Mouse (Mus musculus): ENCODE measurements around the gene Fam234b. TPM values are rescaled to one million over a fixed set of nuclear protein-coding genes. Genes with fewer than 3 reads are reported as not detected.

The Fam234b gene
- polyA plus RNA-seq (2014; fragmentation: Nextera tagmentation; extraction: Ambion mirVana): 32.5 and 34.2 TPM in 2 replicates

DNA sequence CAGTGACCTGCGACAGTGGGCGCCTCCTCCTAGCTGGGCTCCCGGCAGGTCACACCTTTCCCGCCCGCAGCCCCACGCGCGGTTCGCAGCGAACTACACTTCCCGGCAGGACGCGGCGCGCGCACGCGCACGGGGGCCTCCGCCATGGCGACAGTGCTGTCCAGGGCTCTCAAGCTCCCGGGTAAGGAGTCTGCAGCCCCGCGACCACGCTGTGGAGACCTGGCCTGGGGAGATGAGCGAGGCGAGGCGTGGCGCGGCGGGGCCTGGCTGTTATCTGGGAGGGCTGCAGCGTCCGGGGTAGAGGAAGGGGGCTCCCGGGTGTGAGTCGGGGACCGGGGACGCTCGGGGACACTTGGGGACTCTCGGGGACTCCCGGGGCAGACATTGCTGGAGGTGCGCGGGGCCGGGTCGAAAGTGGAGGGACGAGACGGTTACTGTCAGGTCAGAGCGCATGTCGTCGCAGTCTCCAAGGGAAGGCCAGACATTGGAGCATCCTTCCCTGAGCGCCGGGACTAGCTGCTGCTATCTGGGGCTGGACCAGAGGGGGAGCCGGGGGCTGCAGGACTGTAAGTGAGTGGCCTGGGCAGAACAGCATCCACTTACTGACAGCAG lies at the start of gene Fam234b, which contains the start of gene Hebp1:
Gene Fam234b, plus strand, starts transcription at position 57 of the 612 bp plus-strand sequence.
Gene Hebp1, minus strand, starts transcription at position 102 of the 612 bp plus-strand sequence.
- under 1% methylated on average over 52 of the region's 52 CpGs for WGBS
- ATAC-seq (ENCODE audit: low FRiP score) (peak; percentile 92), DNase-seq (ENCODE audit: low spot score) (peak; percentile 86)
- H3K27ac ChIP-seq (ENCODE audit: low read depth, low read length): peak within 1 kb of the TSS; percentile 79
- H3K4me1 ChIP-seq (replicated peaks; ENCODE audit: control insufficient read depth, insufficient read depth, low read length): no peaks in the 10 kb centered on the region
- peak within 1 kb of the TSS; percentile 91 for H3K4me2 ChIP-seq (replicated peaks; ENCODE audit: low read depth, low read length)
- H3K9me3 ChIP-seq (ENCODE audit: control insufficient read depth, low read length): no peaks in the 10 kb centered on the region
- peak within 1 kb of the TSS; percentile 79 for H3K4me3 ChIP-seq (ENCODE audit: low read depth, low read length)
- H3K27me3 ChIP-seq (ENCODE audit: control insufficient read depth, insufficient read depth, low read length): no peaks in the 10 kb centered on the region
- H3K9ac ChIP-seq (ENCODE audit: low read depth, low read length): peak within 1 kb of the TSS; percentile 83
- no peaks in the 10 kb centered on the region for H3K36me3 ChIP-seq (ENCODE audit: control insufficient read depth, insufficient read depth, low read length)

DNA sequence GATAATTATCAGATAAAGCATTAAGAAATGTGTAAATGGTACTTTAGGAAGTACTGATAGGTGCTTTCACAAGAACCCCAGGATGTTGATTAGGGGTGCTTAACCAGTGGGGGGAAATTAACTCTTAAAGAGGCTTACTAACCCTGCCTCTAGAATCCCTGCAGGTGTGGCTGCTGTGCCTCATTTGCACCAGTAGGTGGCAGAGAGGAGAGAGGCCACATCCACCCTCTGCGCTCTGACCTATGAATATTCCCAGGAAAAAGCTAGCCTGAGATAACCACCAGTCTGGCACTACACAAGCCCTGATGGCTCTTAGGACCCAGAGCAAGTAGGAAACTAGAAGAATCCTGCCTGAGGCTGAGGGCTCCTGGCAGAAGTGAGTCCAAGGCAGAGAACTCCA lies 49.3 kb upstream of the Fam234b start:
- DNase-seq (ENCODE audit: low spot score): peak; percentile 63
- 47% methylated on average over 1 of the region's 1 CpGs for WGBS
- H3K9ac ChIP-seq (ENCODE audit: low read depth, low read length): no peak overlapping the region
- H3K36me3 ChIP-seq (ENCODE audit: control insufficient read depth, insufficient read depth, low read length): no peaks in the 10 kb centered on the region
- no peak overlapping the region for H3K4me3 ChIP-seq (ENCODE audit: low read depth, low read length)
- no peaks in the 10 kb centered on the region for H3K4me1 ChIP-seq (replicated peaks; ENCODE audit: control insufficient read depth, insufficient read depth, low read length)
- no peaks in the 10 kb centered on the region for H3K27me3 ChIP-seq (ENCODE audit: control insufficient read depth, insufficient read depth, low read length)
- H3K27ac ChIP-seq (ENCODE audit: low read depth, low read length): no peak overlapping the region
- 0 out of 2 replicates have a peak, but pooled peaks have one; percentile 10 for ATAC-seq (ENCODE audit: low FRiP score)
- H3K9me3 ChIP-seq (ENCODE audit: control insufficient read depth, low read length): no peaks in the 10 kb centered on the region
- H3K4me2 ChIP-seq (replicated peaks; ENCODE audit: low read depth, low read length): no peak overlapping the region

DNA sequence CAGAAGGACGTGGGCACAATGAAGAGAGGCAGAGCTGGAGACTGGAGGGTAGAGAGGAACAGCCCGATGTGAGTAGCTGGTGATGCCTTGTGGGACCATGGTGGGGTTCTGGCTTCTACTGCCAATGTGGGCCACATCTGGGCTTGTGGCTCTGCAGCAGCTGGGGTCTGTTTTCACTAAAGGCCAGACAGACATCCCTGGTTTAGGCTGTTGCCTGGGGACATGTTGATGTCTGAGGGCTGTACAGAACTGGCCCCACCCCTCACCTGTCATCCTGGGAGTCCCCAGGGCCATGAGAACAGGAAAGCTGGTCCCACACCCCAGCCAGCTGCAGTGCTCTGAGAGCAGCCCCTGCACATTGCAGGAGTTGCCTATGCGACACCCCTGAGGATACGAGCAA lies 48.6 kb upstream of the Fam234b start:
- WGBS: 77% methylated on average over 4 of the region's 4 CpGs
- H3K4me3 ChIP-seq (ENCODE audit: low read depth, low read length): no peak overlapping the region
- H3K9ac ChIP-seq (ENCODE audit: low read depth, low read length): no peak overlapping the region

DNA sequence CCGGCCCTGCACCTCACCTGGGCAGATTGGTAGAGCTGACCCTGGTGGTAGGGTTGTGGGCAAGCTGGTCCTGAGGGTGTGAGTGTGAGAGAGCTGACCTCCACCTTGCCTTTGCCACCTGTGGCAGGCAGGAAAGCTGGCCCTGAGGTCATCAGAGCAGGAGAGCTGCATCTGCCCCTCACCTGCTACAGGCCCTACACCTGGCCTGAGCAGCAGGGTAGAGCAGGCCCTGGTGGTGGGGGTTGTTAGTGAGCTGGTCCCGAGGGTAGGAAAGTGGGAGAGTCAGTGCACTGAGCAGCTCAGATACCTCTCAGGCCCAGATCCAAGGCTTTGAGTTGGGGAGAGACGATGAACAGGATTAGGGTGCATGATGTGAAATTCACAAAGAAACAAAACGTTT lies 48.1 kb upstream of the Fam234b start:
- H3K36me3 ChIP-seq (ENCODE audit: control insufficient read depth, insufficient read depth, low read length): no peaks in the 10 kb centered on the region
- no peaks in the 10 kb centered on the region for H3K9me3 ChIP-seq (ENCODE audit: control insufficient read depth, low read length)
- no peak overlapping the region for H3K4me3 ChIP-seq (ENCODE audit: low read depth, low read length)
- ATAC-seq (ENCODE audit: low FRiP score) (peak; percentile 44; the same call in 1 of the 2 replicates), DNase-seq (ENCODE audit: low spot score) (no peak)
- 77% methylated on average over 4 of the region's 4 CpGs for WGBS
- H3K27me3 ChIP-seq (ENCODE audit: control insufficient read depth, insufficient read depth, low read length): no peaks in the 10 kb centered on the region
- no peaks in the 10 kb centered on the region for H3K4me1 ChIP-seq (replicated peaks; ENCODE audit: control insufficient read depth, insufficient read depth, low read length)
- no peak overlapping the region for H3K4me2 ChIP-seq (replicated peaks; ENCODE audit: low read depth, low read length)
- H3K9ac ChIP-seq (ENCODE audit: low read depth, low read length): no peak overlapping the region
- H3K27ac ChIP-seq (ENCODE audit: low read depth, low read length): no peak overlapping the region

More for the DNA sequence above, 48.6 kb upstream of the Fam234b start:
- Histone ChIP-seq H3K27ac (ENCODE audit: low read depth, low read length) (no peak overlapping the region), H3K4me1 (replicated peaks; ENCODE audit: control insufficient read depth, insufficient read depth, low read length) (no peaks in the 10 kb centered on the region), H3K4me2 (replicated peaks; ENCODE audit: low read depth, low read length) (no peak overlapping the region), H3K27me3 (ENCODE audit: control insufficient read depth, insufficient read depth, low read length) (no peaks in the 10 kb centered on the region), H3K36me3 (ENCODE audit: control insufficient read depth, insufficient read depth, low read length) (no peaks in the 10 kb centered on the region), H3K9me3 (ENCODE audit: control insufficient read depth, low read length) (no peaks in the 10 kb centered on the region)
- no peak for DNase-seq (ENCODE audit: low spot score)
- ATAC-seq (ENCODE audit: low FRiP score): no peak

DNA sequence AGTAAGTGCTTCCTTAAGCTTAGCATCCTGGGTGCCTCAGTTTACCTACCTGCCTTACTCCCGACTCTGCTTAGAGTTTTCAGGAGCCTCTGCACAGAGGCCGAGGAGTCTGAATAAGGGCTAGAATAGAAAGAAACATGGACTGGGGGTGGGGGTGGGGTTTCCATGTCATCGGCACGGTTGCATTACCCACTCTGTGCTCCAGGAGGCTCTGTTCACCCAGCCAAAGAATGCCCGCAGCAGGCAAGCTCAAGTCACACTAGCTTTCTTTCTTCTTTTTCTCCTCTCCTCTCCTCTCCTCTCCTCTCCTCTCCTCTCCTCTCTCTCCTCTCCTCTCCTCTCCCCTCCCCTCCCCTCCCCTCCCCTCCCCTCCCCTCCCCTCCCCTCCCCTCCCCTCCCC lies 47.5 kb upstream of the Fam234b start:
- H3K36me3 ChIP-seq (ENCODE audit: control insufficient read depth, insufficient read depth, low read length): no peaks in the 10 kb centered on the region
- H3K9me3 ChIP-seq (ENCODE audit: control insufficient read depth, low read length): no peaks in the 10 kb centered on the region
- H3K4me2 ChIP-seq (replicated peaks; ENCODE audit: low read depth, low read length): no peak overlapping the region
- H3K4me1 ChIP-seq (replicated peaks; ENCODE audit: control insufficient read depth, insufficient read depth, low read length): no peaks in the 10 kb centered on the region
- no peak overlapping the region for H3K9ac ChIP-seq (ENCODE audit: low read depth, low read length)
- no peak overlapping the region for H3K27ac ChIP-seq (ENCODE audit: low read depth, low read length)
- no peak for ATAC-seq (ENCODE audit: low FRiP score)
- no peak overlapping the region for H3K4me3 ChIP-seq (ENCODE audit: low read depth, low read length)
- no peaks in the 10 kb centered on the region for H3K27me3 ChIP-seq (ENCODE audit: control insufficient read depth, insufficient read depth, low read length)
- peak; percentile 66 for DNase-seq (ENCODE audit: low spot score)
- WGBS: 46% methylated on average over 5 of the region's 5 CpGs

DNA sequence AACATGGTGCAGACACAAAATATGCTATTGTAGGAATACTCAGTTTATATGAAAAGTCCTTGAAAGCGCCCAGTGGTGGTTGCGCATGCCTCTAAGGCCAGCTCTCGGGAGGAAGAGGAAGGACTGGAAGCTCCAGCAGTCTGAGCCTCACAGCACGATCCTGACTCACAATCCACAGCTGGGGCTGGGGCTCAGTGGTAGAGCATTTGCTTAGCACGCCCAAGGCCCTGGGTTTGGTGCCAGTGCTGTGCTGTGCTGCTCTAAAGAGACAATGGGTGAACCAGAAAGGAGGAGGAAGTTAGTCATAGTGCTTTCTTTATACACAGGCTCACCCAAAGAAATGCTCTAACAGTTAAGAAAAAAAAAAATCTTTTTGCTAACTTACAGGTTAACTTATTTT lies 44.1 kb upstream of the Fam234b start:
- H3K27me3 ChIP-seq (ENCODE audit: control insufficient read depth, insufficient read depth, low read length): no peaks in the 10 kb centered on the region
- no peak overlapping the region for H3K4me3 ChIP-seq (ENCODE audit: low read depth, low read length)
- 76% methylated on average over 5 of the region's 5 CpGs for WGBS
- H3K36me3 ChIP-seq (ENCODE audit: control insufficient read depth, insufficient read depth, low read length): no peaks in the 10 kb centered on the region
- H3K9ac ChIP-seq (ENCODE audit: low read depth, low read length): no peak overlapping the region
- H3K9me3 ChIP-seq (ENCODE audit: control insufficient read depth, low read length): no peaks in the 10 kb centered on the region
- no peak overlapping the region for H3K27ac ChIP-seq (ENCODE audit: low read depth, low read length)
- ATAC-seq (ENCODE audit: low FRiP score) (no peak), DNase-seq (ENCODE audit: low spot score) (no peak)
- H3K4me1 ChIP-seq (replicated peaks; ENCODE audit: control insufficient read depth, insufficient read depth, low read length): no peaks in the 10 kb centered on the region
- no peak overlapping the region for H3K4me2 ChIP-seq (replicated peaks; ENCODE audit: low read depth, low read length)

DNA sequence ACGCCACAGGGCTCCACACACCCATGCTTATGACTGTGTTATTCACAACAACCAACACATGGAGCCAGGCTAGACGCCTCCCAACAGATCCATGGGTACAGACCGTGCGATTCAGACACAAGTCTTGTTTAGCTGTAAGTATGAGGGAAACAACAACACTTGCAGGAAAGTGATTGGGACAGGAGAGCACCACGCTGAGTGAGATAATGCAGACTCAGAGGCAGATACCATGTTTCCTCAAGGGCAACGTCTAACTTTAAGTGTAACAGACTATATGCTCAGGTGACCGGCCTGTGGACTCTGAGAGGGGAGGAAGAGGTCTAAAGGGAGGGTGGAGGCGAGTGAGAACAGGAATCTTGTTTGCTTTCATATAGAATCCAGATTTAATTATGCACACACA lies 41.2 kb upstream of the Fam234b start:
- 86% methylated on average over 8 of the region's 8 CpGs for WGBS
- no peaks in the 10 kb centered on the region for H3K9me3 ChIP-seq (ENCODE audit: control insufficient read depth, low read length)
- no peak overlapping the region for H3K27ac ChIP-seq (ENCODE audit: low read depth, low read length)
- H3K4me1 ChIP-seq (replicated peaks; ENCODE audit: control insufficient read depth, insufficient read depth, low read length): no peaks in the 10 kb centered on the region
- H3K36me3 ChIP-seq (ENCODE audit: control insufficient read depth, insufficient read depth, low read length): no peaks in the 10 kb centered on the region
- no peak overlapping the region for H3K9ac ChIP-seq (ENCODE audit: low read depth, low read length)
- no peak for DNase-seq (ENCODE audit: low spot score)
- no peaks in the 10 kb centered on the region for H3K27me3 ChIP-seq (ENCODE audit: control insufficient read depth, insufficient read depth, low read length)
- H3K4me2 ChIP-seq (replicated peaks; ENCODE audit: low read depth, low read length): no peak overlapping the region
- ATAC-seq (ENCODE audit: low FRiP score): no peak
- no peak overlapping the region for H3K4me3 ChIP-seq (ENCODE audit: low read depth, low read length)

DNA sequence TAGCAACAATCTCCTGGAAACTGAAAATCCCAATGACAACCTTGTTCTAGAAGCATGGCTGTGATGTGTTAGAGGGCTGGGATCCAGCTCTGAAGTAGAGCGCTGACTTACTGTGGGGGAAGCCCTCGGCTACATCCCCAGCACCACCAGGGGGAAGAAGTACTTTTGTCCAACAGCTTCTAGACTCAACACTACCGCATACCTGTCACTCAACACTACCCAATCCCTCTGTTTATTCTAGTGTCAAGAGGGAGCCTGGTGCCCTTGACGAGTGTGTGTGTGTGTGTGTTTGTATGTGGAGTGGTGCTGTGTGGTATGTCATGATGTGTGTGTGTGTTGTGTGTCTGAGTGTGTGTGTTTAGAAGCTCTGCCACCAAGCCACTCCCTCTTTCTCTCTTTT lies 40.3 kb upstream of the Fam234b start:
- no peak overlapping the region for H3K4me2 ChIP-seq (replicated peaks; ENCODE audit: low read depth, low read length)
- no peaks in the 10 kb centered on the region for H3K9me3 ChIP-seq (ENCODE audit: control insufficient read depth, low read length)
- ATAC-seq (ENCODE audit: low FRiP score) (no peak), DNase-seq (ENCODE audit: low spot score) (no peak)
- no peak overlapping the region for H3K27ac ChIP-seq (ENCODE audit: low read depth, low read length)
- H3K4me3 ChIP-seq (ENCODE audit: low read depth, low read length): no peak overlapping the region
- WGBS: 63% methylated on average over 4 of the region's 4 CpGs
- H3K9ac ChIP-seq (ENCODE audit: low read depth, low read length): no peak overlapping the region
- no peaks in the 10 kb centered on the region for H3K27me3 ChIP-seq (ENCODE audit: control insufficient read depth, insufficient read depth, low read length)
- no peaks in the 10 kb centered on the region for H3K4me1 ChIP-seq (replicated peaks; ENCODE audit: control insufficient read depth, insufficient read depth, low read length)
- H3K36me3 ChIP-seq (ENCODE audit: control insufficient read depth, insufficient read depth, low read length): no peaks in the 10 kb centered on the region

DNA sequence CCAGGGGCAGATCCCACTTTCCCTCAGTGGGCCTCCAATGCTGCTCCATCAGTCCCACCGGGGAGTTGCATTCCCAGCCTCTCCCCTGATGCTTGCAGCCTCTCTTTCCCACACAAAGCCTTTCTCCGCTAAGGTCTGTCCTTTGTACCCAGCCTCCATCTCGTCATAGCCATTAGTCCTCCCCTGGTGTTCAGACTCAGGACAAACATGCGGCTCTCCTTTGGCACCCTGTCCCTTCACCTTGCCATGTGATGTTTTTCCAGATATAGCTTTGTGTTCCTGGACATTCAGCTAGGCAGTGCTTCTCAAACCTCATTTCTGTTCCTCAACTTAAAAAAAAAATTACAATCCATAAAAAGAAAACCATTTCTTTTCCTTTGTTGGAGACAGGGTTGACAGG lies 39.3 kb upstream of the Fam234b start:
- H3K27ac ChIP-seq (ENCODE audit: low read depth, low read length): no peak overlapping the region
- H3K4me1 ChIP-seq (replicated peaks; ENCODE audit: control insufficient read depth, insufficient read depth, low read length): no peaks in the 10 kb centered on the region
- 40% methylated on average over 4 of the region's 4 CpGs for WGBS
- DNase-seq (ENCODE audit: low spot score) (no peak), ATAC-seq (ENCODE audit: low FRiP score) (no peak)
- H3K27me3 ChIP-seq (ENCODE audit: control insufficient read depth, insufficient read depth, low read length): no peaks in the 10 kb centered on the region
- H3K4me3 ChIP-seq (ENCODE audit: low read depth, low read length): no peak overlapping the region
- H3K9ac ChIP-seq (ENCODE audit: low read depth, low read length): no peak overlapping the region
- no peaks in the 10 kb centered on the region for H3K36me3 ChIP-seq (ENCODE audit: control insufficient read depth, insufficient read depth, low read length)
- H3K4me2 ChIP-seq (replicated peaks; ENCODE audit: low read depth, low read length): no peak overlapping the region
- H3K9me3 ChIP-seq (ENCODE audit: control insufficient read depth, low read length): no peaks in the 10 kb centered on the region

Data from hindbrain, embryonic 11.5 days (tissue).